Mouse (Mus musculus) spleen, adult 2 months (tissue): ENCODE results near the gene Atg4c. TPM values are rescaled to one million over a fixed set of nuclear protein-coding genes. Genes with fewer than 3 reads are reported as not detected.

ENCODE experiments used
- DNase-seq, 2 experiments: peaks; one replicate each; pipeline versions ENCODE4 v3.0.0 to v3.0.0-alpha.2; 2012 to 2021; ENCODE audit warnings: low spot score in 2 of 2, low read depth in 1 of 2
- H3K27ac ChIP-seq: fragments of 200-500 bp; 2 replicates; pipeline ENCODE4 v1.5.1; 2012; ENCODE audit warnings: low read length, inconsistent platforms; ENCODE audit not compliant: insufficient read depth
- H3K27me3 ChIP-seq: fragments of 200-500 bp; 2 replicates; pipeline ENCODE4 v1.6.1; 2012; ENCODE audit warnings: mild to moderate bottlenecking, moderate library complexity, low read length, inconsistent platforms; ENCODE audit not compliant: control insufficient read depth, insufficient read depth
- H3K36me3 ChIP-seq: fragments of 200-500 bp; 2 replicates; pipeline ENCODE4 v1.6.1; 2012; ENCODE audit warnings: mild to moderate bottlenecking, low read length, inconsistent platforms; ENCODE audit not compliant: control insufficient read depth, insufficient read depth
- H3K4me1 ChIP-seq: fragments of 200-500 bp; 2 replicates; pipeline ENCODE4 v1.6.1; 2011; ENCODE audit warnings: inconsistent platforms; ENCODE audit not compliant: control insufficient read depth, insufficient read depth, insufficient read length
- H3K4me3 ChIP-seq: fragments of 200-500 bp; 2 replicates; pipeline ENCODE4 v1.5.1; 2011; ENCODE audit warnings: mild to moderate bottlenecking, inconsistent platforms; ENCODE audit not compliant: insufficient read depth, insufficient read length; ENCODE audit errors: extremely low read depth
- CTCF ChIP-seq: fragments of 200-500 bp; IDR thresholded peaks from 2 replicates; pipeline ENCODE4 v1.5.1; 2011; ENCODE audit warnings: mild to moderate bottlenecking, inconsistent platforms; ENCODE audit not compliant: insufficient read depth, insufficient read length, insufficient replicate concordance; ENCODE audit errors: extremely low read depth
- POLR2A ChIP-seq: fragments of 200-500 bp; IDR thresholded peaks from 2 replicates; pipeline ENCODE4 v1.6.1; 2011; ENCODE audit warnings: low read depth, low read length, inconsistent platforms
- WGBS: fragments of 180-500 bp; shearing (Covaris S2); methylation state at CpG from one replicate; pipeline ENCODE4 v1.1.7; 2018; 5-methylcytosine and 5-hydroxymethylcytosine counted together
- polyA plus RNA-seq: library from polyadenylated mRNA; depleted of rRNA; stranded (reverse); fragments of >200 nt; gene quantifications from 2 replicates; pipeline ENCODE4 v1.2.3, GENCODE M21; 2012

Gene Atg4c
- polyA plus RNA-seq, 1 experiment = 1.2 TPM

DNA sequence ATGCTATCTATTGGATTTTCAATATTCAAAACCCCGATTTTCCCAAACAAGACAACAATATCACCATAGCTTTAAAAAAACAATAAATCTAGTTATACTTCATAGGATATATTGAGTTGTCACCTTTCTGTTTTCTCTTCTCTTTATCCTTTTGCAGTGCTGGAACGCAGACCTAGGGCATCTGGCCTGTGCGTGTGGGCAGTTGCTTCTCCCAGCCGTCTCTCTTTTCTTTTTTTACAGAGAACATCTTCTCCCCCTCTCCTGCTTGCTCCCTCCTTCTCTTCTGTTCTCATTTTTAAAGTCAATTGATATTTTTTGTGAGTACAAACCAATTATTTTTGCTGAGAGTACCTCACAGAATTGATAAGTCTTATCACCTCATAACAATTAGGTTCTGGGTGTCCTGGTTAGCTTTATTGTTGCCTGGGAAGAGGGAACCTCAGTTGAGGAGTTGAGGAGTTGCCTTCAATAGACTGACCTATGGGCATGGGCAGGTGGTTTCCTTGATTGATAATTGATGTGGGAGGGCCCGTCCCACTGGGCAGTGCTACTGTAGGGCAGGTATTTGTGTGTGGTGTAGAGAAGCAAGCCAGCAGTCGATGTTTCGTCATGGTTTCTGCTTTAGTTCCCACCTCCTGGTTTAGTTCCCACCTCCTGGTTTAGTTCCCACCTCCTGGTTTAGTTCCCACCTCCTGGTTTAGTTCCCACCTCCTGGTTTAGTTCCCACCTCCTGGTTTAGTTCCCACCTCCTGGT is 6.8 kb downstream of the Atg4c start:
- Histone ChIP-seq H3K4me1 (no peaks in the 10 kb centered on the region; the same call in 1 of the 2 replicates), H3K27me3 (no peaks in the 10 kb centered on the region), H3K4me3 (no peak overlapping the region), H3K36me3 (no peaks in the 10 kb centered on the region), H3K27ac (no peak overlapping the region)
- WGBS = 88% methylated on average over 7 of the region's 7 CpGs
- TF ChIP-seq POLR2A (no peak), CTCF (no peak)
- no peak for DNase-seq

DNA sequence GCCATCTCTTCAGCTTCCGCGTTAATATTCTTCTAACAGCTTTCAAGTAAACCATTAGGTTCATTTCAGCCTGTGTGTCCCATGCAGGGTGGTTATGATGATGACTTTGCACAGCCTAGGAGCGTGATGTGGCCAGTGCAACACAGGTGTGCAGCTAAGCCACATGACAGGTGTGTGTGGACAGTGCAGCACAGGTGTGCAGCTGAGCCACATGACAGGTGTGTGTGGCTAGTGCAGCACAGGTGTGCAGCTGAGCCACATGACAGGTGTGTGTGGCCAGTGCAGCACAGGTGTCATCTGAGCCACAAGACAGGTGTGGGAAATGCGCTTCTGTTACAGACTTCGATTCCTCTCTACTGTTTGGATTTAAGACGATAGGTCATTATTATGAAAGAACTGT is 12.0 kb downstream of the Atg4c start:
- H3K27me3 ChIP-seq = no peaks in the 10 kb centered on the region
- DNase-seq = no peak
- H3K27ac ChIP-seq = no peak overlapping the region
- no peaks in the 10 kb centered on the region for H3K36me3 ChIP-seq
- H3K4me3 ChIP-seq = no peak overlapping the region
- H3K4me1 ChIP-seq = no peaks in the 10 kb centered on the region
- WGBS = 90% methylated on average over 6 of the region's 6 CpGs
- no peak for TF ChIP-seq CTCF
- TF ChIP-seq POLR2A = no peak

DNA sequence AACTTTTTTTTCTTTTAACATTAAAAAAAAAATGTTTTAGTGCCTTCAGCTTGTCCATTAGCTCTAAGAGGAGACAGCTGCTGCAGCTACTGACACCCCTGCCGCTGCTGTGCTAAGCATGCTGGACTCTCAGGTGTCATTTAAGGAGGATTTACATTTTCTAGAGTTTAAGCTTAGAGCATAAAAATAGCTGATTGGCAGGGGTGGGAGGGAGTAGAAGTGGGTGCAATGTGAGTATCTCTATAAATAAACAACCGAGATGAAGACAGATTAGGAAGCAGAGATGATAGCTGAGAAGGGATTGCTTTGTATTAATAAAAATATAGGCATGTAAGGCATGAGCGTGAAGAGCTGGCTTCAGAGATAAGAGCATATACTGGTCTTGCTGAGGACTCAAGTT is 12.6 kb downstream of the Atg4c start:
- H3K27ac ChIP-seq = no peak overlapping the region
- WGBS = 68% methylated on average over 3 of the region's 3 CpGs
- no peak for DNase-seq
- H3K36me3 ChIP-seq = no peaks in the 10 kb centered on the region
- no peaks in the 10 kb centered on the region for H3K4me1 ChIP-seq
- H3K27me3 ChIP-seq = no peaks in the 10 kb centered on the region
- no peak overlapping the region for H3K4me3 ChIP-seq
- TF ChIP-seq CTCF = no peak

DNA sequence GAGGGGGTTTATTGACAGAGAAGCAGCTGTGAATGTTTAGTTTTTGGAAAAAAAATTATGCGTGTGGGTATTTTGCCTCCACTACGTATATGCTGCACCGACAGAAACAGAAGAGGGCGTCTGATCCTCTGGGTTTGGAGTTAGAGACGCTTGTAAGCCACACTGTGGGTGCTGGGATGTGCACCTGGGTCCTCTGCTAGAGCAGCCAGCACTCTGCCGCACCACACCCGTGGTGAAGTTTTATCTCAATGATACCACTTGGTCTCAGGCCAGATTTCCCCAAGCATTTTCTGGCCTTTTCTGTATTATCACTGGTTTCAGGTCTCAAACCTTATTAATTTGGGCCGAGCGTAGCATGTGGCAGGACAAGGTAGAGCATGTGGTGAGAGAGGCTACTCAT is 16.4 kb downstream of the Atg4c start:
- no peaks in the 10 kb centered on the region for H3K27me3 ChIP-seq
- H3K36me3 ChIP-seq = no peaks in the 10 kb centered on the region; the same call in 1 of the 2 replicates
- no peaks in the 10 kb centered on the region for H3K4me1 ChIP-seq
- TF ChIP-seq POLR2A (no peak), CTCF (no peak)
- H3K4me3 ChIP-seq = no peak overlapping the region
- H3K27ac ChIP-seq = no peak overlapping the region
- 84% methylated on average over 9 of the region's 9 CpGs for WGBS
- DNase-seq = no peak

DNA sequence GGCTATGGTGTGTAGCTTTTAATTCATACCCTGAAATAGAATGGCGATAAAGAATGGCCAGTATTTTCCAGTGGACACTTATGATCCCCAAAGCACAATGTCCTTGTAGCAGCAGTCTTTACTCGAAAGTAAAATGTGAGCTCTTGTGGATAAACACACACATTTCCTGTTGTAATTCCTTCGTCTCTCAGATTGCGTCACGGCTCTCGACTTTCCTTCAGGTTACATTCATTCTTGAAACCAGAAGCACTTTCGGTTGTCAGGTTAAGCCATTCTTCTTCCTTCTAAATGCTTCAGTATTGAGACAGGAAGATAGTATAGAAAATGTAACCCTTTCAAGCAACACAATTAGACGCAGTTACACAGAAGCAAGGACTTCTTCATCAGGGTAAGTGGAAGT is 17.9 kb downstream of the Atg4c start:
- TF ChIP-seq POLR2A (no peak), CTCF (no peak)
- Histone ChIP-seq H3K27me3 (no peaks in the 10 kb centered on the region), H3K36me3 (no peaks in the 10 kb centered on the region; the same call in 1 of the 2 replicates), H3K4me3 (no peak overlapping the region), H3K27ac (no peak overlapping the region), H3K4me1 (no peaks in the 10 kb centered on the region)
- whole genome bisulfite sequencing = 38% methylated on average over 8 of the region's 8 CpGs
- DNase-seq = no peak

DNA sequence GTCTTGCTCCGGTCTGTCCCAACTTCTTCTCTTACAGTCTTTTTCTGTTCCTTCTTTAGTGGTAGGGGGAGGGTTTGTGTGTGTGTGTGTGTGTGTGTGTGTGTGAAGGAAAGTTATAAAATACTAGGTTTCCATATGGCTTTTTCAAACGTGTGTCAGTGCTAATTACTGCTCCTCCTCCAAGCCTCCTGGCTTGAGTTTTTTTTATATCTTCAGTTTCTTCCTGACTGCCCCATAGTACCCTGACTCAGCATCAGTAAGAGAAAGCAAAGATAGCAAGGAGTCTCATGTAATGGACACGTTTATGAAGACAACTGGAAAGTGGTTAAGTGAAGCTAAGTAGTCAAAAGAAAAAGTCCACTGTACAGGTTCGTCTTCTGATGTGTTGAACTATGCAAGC is 19.4 kb downstream of the Atg4c start:
- 61% methylated on average over 4 of the region's 4 CpGs for WGBS
- no peak for DNase-seq
- TF ChIP-seq POLR2A = no peak
- TF ChIP-seq CTCF = no peak
- Histone ChIP-seq H3K27ac (no peak overlapping the region; the same call in 1 of the 2 replicates), H3K27me3 (no peaks in the 10 kb centered on the region), H3K36me3 (peaks cover 3% of the 10 kb centered on the region; the same call in 1 of the 2 replicates), H3K4me1 (no peaks in the 10 kb centered on the region), H3K4me3 (no peak overlapping the region)

DNA sequence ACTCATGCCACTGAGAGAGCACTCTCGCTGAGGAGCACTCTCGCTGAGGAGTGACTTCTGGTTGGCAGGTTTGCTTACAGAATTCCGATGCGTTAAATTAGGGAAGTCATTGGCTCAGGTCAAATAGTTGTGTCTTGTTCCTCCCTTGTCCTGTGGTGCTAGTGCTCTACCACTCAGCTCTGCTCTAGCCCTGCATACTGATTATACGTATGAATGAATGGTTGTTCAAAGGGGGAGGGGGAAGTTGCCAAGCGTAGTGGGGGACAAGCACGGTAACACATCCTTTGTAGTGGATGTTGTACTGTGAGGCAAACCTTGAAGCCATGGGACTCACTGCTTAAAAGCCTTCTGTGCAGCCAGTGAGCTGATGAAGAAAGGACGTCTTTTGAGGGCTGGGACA is 28.5 kb downstream of the Atg4c start:
- H3K4me1 ChIP-seq = no peaks in the 10 kb centered on the region
- WGBS = 91% methylated on average over 8 of the region's 8 CpGs
- no peak overlapping the region for H3K4me3 ChIP-seq
- H3K27ac ChIP-seq = no peak overlapping the region
- H3K27me3 ChIP-seq = no peaks in the 10 kb centered on the region
- TF ChIP-seq POLR2A = no peak
- no peak for TF ChIP-seq CTCF
- H3K36me3 ChIP-seq = peaks cover 4% of the 10 kb centered on the region; the same call in 1 of the 2 replicates
- DNase-seq = no peak
